Mouse (Mus musculus) liver, embryonic 11.5 days (tissue): ENCODE measurements around the gene Rps6kb1. TPM values are rescaled to one million over a fixed set of nuclear protein-coding genes. Genes with fewer than 3 reads are reported as not detected.

ENCODE experiments used
- ATAC-seq: fragments of 200-750 bp; cut with Nextera tagmentation; replicated peaks from 2 replicates; pipeline ENCODE4 v1.8.0; 2017; ENCODE audit warnings: moderate number of reproducible peaks, mild to moderate bottlenecking, moderate TSS enrichment, moderate library complexity; ENCODE audit not compliant: low FRiP score
- DNase-seq: peaks from one replicate; pipeline ENCODE4 v3.0.0-alpha.2; 2017; ENCODE audit warnings: low spot score
- H3K27ac ChIP-seq: fragments of 300-500 bp; sonication (generic); 2 replicates; pipeline ENCODE4 v1.5.1; 2014; ENCODE audit warnings: mild to moderate bottlenecking, low read depth, low read length, control low read depth
- H3K27me3 ChIP-seq: fragments of 300-500 bp; sonication (generic); replicated peaks from 2 replicates; pipeline ENCODE4 v1.6.1; 2014; ENCODE audit warnings: low read length, mixed read lengths; ENCODE audit not compliant: control insufficient read depth, insufficient read depth
- H3K36me3 ChIP-seq: fragments of 300-500 bp; sonication (generic); 2 replicates; pipeline ENCODE4 v1.6.1; 2014; ENCODE audit warnings: mild to moderate bottlenecking, low read length, moderate library complexity, mixed read lengths; ENCODE audit not compliant: control insufficient read depth, insufficient read depth
- H3K4me1 ChIP-seq: fragments of 300-500 bp; sonication (generic); replicated peaks from 2 replicates; pipeline ENCODE4 v1.6.1; 2014; ENCODE audit warnings: low read length, mixed read lengths; ENCODE audit not compliant: control insufficient read depth, insufficient read depth
- H3K4me2 ChIP-seq: fragments of 300-500 bp; sonication (generic); 2 replicates; pipeline ENCODE4 v1.6.1; 2014; ENCODE audit warnings: mild to moderate bottlenecking, control low read depth, moderate library complexity
- H3K4me3 ChIP-seq: fragments of 300-500 bp; sonication (generic); 2 replicates; pipeline ENCODE4 v1.5.1; 2014; ENCODE audit warnings: low read depth, low read length, control low read depth
- H3K9ac ChIP-seq: fragments of 300-500 bp; sonication (generic); 2 replicates; pipeline ENCODE4 v1.6.1; 2014; ENCODE audit warnings: low read depth, low read length, control low read depth
- H3K9me3 ChIP-seq: fragments of 300-500 bp; sonication (generic); 2 replicates; pipeline ENCODE4 v1.6.1; 2016; ENCODE audit warnings: low read length, inconsistent platforms, mixed read lengths; ENCODE audit not compliant: control insufficient read depth
- WGBS: fragments of 180-500 bp; shearing (Covaris S2); extraction: QIAGEN DNeasy Blood & Tissue Kit; methylation state at CpG from one replicate; pipeline ENCODE4 v1.1.7; 2014; 5-methylcytosine and 5-hydroxymethylcytosine counted together
- microRNA counts: library from miRNA; unstranded; fragments of <30 nt; microRNA quantifications from one replicate; lab custom pipeline; 2015
- microRNA-seq: library from miRNA; unstranded; fragments of <30 nt; microRNA quantifications from one replicate; pipeline ENCODE4, GENCODE M21; 2017; ENCODE audit warnings: borderline number of aligned reads
- polyA plus RNA-seq: library from polyadenylated mRNA; unstranded; fragments of >200 nt; fragmentation: Nextera tagmentation; extraction: Ambion mirVana; gene quantifications from 2 replicates; pipeline ENCODE4 v1.2.1, GENCODE M21; 2014

Gene Rps6kb1
- polyA plus RNA-seq, 1 experiment from 2014 or later: 50.9 TPM

GRCm38 (mm10) chr11:86453991-86454390, 90.6 kb downstream of the Rps6kb1 start:
- 85% methylated on average over 5 of the region's 5 CpGs for WGBS
- H3K27ac ChIP-seq: no peak overlapping the region
- DNase-seq (no peak), ATAC-seq (no peak)
- no peaks in the 10 kb centered on the region for H3K36me3 ChIP-seq
- H3K9me3 ChIP-seq: no peaks in the 10 kb centered on the region
- H3K4me2 ChIP-seq: no peak overlapping the region
- H3K27me3 ChIP-seq: no peaks in the 10 kb centered on the region
- H3K9ac ChIP-seq: no peak overlapping the region
- no peak overlapping the region for H3K4me3 ChIP-seq
- no peaks in the 10 kb centered on the region for H3K4me1 ChIP-seq

MicroRNAs encoded within 50 kb of the gene (microRNA counts, 519-probe panel; counts per million panel counts)
- 6,241 counts per million, percentile 71 among the panel's probes with 10 or more counts for microRNA mmu-miR-21 (lab: Ali Mortazavi, UCI)

Small RNAs within 50 kb of the gene (microRNA-seq; reads per million reads assigned to microRNA genes)
- gene Mir21a: 34,527 reads per million, percentile 100 among the genes with 10 or more reads in this experiment

Other genes with a start within 250 kb of the Rps6kb1 start
- gene Med13, start 187.2 kb downstream of the Rps6kb1 start, polyA plus RNA-seq: 7.6 and 8.9 TPM in 2 replicates
- gene Rnft1, start 60.1 kb downstream of the Rps6kb1 start, polyA plus RNA-seq: 30.2 and 31.5 TPM in 2 replicates
- 18.5 and 18.7 TPM in 2 replicates for gene Tubd1, start 186 bp upstream of the Rps6kb1 start, polyA plus RNA-seq
- 112 and 130 TPM in 2 replicates for gene Vmp1, start 139.0 kb upstream of the Rps6kb1 start, polyA plus RNA-seq
- gene Ptrh2, start 139.2 kb upstream of the Rps6kb1 start, polyA plus RNA-seq: 39.6 and 40.5 TPM in 2 replicates
- 157 and 185 TPM in 2 replicates for gene Cltc, start 212.8 kb upstream of the Rps6kb1 start, polyA plus RNA-seq